Mouse (Mus musculus) cerebellum, adult 8-10 months (tissue): ENCODE measurements around the gene Atp8a1.

ENCODE experiments used
- DNase-seq: peaks from one replicate; pipeline ENCODE4 v3.0.0; 2022

Gene Atp8a1

GRCm38 (mm10) chr5:67847253-67848165 is at the start of gene Atp8a1:
Gene Atp8a1, minus strand, starts transcription at chr5:67847434.
- DNase-seq = peak; percentile 100

- no peak for DNase-seq
Observed at GRCm38 (mm10) chr5:67884422-67885210, 37.4 kb upstream of the Atp8a1 start.

DNA sequence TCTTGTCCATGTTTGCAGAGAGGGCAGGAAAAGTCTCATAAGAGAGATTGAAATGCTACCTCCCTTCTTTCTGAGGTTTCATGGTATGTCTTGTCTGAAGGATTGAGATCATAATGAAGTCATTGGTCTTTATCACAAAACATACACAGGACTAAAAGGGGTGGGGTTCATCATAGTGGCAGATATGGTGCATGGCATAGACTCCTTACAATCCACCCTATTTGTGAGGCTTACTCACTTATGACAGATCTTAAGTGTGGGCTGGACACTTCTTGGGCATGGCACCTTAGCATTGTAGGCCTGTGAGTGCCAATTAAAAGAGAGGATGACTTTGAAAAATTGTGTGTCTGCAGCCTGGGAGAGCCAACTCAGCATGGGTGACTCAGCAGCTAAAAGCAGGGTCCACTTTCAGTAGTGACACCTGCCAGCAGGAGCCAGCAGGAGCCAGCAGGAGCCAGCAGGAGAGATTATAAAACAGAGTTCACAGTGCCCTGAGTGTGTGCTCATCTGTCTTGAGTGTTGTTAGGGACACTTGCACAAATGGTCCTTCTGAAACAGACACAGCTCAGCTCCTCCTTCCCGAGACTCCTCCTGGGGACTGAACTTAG is 36.4 kb upstream of the Atp8a1 start:
- no peak for DNase-seq

DNA sequence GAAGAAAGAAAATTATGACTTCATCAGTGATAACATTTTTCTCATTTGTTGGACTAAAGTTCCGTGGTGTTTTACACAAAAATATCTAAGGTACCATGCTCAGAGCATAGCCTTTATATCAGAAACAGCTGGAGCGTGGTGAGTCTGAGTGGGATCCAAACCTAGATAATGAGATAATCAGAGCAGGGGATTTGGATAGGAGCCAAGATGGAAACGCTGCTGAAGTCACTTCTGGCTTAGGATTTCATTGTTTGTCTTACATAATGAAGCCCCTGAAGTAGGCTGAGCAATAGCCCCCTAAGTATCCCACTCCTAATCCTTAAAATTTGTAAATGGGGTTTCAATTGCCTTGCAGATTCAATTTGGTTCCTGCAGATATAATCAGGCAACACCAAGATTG is 24.2 kb upstream of the Atp8a1 start:
- no peak for DNase-seq

GRCm38 (mm10) chr5:67866221-67866620 is 19.0 kb upstream of the Atp8a1 start:
- DNase-seq = no peak

DNA sequence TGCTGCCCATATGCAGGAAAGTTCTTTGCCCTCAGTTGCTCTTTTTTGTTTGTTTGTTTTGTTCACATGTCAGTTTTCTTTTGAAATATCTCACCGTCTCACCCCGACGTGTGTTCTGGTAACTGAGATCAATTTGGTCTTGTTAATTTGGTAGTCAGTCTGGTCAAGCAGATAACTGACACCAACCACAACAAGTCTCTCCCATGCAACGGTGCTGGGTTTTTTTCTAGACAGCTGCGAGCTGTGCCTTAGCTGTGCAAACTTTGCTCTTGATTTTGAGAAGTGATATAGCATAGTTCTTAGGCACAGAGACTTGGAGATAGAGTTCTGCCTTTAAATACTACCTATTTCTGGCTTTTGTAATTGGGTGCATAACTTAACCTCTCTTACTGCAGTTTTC is 18.4 kb upstream of the Atp8a1 start:
- DNase-seq = no peak

- no peak for DNase-seq
Observed at GRCm38 (mm10) chr5:67864508-67865060, 17.4 kb upstream of the Atp8a1 start.

GRCm38 (mm10) chr5:67863950-67864391 is 16.7 kb upstream of the Atp8a1 start:
- no peak for DNase-seq

DNA sequence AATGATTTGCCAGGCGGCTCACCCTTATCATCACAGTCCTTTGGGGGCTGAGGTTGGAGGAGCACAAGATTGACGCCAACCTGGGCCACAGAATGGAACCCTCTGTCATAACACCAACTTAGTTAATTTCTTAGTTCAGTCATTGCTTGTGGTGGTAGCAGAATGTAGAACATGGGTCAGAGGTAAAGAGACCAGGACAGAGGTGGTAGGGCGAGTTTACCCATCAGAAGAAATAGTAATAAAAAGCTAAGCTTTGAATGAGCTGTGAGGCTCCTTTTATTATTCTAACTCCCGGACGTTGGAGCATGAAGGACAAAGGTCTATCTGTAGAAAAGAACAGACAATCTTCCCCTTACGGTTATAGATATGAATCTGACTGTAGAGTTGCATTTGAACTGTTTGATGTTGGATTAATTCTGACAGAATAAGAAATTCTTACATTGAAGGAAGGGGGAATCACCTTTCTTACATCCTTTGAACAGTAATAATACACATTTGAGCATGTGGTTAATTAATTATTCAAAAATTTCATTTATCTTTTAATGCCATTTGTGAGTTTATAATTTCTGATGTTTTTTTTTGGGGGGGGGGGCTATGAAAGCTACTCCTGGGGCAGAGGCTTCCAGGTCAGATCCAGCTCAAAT is 7.9 kb upstream of the Atp8a1 start:
- DNase-seq = no peak

DNA sequence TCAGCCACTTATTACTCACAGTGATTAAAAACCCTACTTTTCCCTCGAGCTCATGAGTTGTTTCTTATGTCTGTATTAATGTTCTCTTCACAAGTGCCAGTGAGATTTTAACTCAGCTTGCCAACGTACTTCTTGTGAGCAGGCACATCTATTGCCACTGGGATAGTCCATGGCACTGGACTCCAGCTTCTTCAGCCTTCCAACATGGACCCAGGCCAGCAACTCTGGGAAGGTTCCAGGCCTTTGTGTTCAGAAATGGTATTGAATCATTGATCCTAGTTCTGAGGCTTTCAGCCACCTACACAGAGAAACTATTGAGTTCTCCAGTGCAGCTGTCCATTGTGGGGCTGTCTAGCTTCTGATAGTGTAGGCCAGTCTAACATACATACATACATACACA is 5.6 kb upstream of the Atp8a1 start:
- no peak for DNase-seq

GRCm38 (mm10) chr5:67849411-67849810 is 2.2 kb upstream of the Atp8a1 start:
- no peak for DNase-seq

DNA sequence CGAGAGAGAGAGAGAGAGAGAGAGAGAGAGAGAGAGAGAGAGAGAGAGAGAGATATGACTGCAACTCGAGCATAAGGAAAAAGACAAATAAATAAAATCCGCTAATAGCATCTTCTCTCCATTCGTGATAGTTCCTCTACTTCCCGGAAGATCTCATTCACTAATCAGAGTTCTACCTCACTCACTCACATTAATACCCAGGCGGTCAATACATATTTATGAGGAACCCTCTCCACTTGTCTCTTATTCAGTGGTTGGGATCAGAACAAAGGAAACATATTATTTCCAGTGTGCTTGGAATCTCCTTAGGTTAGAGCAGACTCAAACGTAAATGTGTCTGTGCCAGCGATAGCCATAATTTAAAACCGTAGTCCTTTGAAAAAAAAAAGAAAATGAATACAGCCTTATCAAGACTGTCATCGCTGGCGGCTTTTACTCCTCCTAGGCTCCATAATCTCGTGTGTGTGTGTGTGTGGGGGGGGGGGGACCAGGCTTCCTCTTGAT is 1.3 kb upstream of the Atp8a1 start:
- no peak for DNase-seq

DNA sequence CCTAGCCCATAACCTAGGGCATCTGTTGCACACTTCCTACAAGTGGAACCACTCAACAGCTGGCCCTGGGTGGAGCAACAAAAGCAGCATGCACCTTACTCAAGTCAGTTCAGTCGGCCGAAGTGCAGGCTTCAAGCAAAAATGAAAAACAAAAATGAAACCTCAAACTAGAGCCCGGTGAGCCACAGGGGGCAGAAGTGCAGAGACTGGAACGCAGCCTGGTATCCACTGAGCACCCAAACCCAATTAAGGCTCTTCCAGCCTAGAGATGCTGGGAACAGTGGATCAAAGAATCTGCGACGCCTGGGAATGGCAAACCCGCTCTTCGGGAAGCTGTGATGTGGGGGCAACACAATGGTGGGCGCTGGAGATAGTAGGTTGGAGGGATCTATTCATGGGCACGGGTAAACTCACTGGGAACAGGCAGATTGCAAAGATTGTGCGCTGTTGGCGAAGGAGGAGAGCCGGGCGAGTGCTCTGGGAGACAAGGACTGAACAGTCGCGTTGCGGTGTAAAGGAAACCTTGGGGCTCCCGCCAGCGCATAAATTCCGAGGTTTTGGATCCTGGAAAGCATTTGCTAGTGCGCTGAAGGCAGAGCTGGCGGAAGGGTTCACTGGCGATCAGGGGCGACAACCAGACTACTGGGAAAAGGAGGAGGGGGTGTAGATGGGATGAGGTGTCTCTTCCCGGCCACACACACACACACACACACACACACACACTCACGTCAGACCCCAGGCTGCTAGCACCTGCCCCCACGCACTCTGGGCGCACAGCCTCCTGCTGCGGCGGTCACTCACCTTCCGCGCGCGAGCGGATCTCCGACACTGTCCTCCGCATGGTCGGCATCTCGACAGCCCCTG is 641 bp downstream of the Atp8a1 start:
- DNase-seq = peak; percentile 57

- DNase-seq = peak; percentile 33
Observed at GRCm38 (mm10) chr5:67845190-67845691, 2.0 kb downstream of the Atp8a1 start.

GRCm38 (mm10) chr5:67844070-67844469 is 3.2 kb downstream of the Atp8a1 start:
- no peak for DNase-seq

GRCm38 (mm10) chr5:67842306-67842705 is 4.9 kb downstream of the Atp8a1 start:
- no peak for DNase-seq

GRCm38 (mm10) chr5:67833841-67834240 is 13.4 kb downstream of the Atp8a1 start:
- no peak for DNase-seq

DNA sequence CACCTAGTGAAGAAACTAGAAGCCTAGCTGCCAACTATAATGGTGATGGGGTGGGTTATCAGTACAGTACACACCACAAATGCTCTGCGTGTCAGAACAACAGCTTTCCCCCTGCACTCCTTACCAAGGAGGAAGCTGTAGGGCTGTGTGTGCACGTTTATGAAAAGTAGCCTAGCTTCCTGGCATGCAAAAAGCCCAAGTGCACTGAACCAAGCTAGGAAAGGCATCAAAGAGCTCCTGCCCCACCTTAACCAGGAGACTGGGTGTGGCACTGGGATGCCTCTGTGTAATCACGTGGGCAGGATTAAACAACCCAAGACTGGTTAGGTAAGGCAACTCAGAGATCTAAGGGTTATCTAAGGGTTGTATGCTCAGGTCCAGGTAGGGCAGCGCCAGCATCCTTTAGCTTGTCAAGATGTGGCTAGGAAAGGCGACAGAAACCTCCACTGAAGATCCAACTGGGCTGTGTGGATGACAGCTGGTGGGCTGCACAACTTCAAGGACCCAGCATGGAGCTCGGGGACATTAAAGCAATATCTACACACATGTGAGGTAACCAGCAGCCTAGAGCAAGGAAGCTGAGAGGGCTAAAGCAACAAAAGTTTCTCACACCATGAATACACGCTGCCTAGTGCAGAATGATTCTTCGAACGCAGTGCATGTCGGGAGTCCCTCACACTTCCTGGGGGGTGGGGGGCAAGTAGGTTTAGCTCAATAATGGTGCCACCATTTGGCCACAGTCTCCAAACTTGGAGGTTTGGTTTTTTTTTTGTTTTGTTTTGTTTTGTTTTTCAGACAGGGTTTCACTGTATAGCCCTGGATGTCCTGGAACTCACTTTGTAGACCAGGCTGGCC is 15.7 kb downstream of the Atp8a1 start:
- no peak for DNase-seq

DNA sequence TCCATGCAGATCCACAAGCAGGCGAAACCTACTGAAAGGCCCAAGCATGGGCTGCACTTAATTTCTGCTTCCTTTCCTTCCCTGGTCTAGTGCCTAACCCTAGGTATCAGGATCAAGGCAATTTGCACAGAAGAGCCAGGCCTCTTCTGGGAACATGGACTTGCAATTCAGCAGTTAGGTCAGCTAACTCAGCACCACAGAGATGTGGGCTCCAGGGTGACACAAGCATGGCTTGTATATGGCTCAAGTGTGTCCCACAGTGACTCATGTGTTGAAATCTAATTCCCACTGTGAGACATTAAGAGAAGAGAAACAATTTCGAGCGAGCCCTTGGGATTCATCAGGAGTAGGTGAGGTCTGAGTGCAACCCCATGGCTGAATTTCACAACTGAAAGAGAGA is 18.9 kb downstream of the Atp8a1 start:
- DNase-seq = no peak

DNA sequence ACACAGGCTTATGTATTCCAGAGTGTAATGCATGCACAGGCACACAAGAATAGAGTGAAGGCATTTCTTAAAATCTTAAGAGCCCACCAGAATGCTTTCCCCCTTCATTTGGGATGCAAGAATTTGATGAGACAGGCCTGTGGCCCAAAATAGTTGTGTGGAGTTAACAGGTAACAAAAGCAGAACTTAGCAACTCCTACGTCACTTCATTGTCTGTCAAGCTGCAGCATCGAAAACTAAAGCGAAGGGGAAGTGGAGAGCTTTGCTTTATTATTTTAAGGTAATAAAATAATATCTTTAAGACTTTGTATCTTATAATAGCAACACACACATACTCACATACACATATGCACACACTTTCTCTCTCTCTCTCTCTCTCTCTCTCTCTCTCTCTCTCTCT is 20.3 kb downstream of the Atp8a1 start:
- no peak for DNase-seq
